Mouse (Mus musculus) liver, embryonic 14.5 days (tissue): ENCODE data around the gene Cks2.

ENCODE experiments used
- CTCF ChIP-seq: IDR thresholded peaks from 2 replicates; pipeline ENCODE4 v1.5.1; 2016; ENCODE audit warnings: antibody characterized with exemption, low read depth, control low read depth
- EP300 ChIP-seq: IDR thresholded peaks from 2 replicates; pipeline ENCODE4 v1.6.1; 2016; ENCODE audit warnings: antibody characterized with exemption, low read depth

DNA sequence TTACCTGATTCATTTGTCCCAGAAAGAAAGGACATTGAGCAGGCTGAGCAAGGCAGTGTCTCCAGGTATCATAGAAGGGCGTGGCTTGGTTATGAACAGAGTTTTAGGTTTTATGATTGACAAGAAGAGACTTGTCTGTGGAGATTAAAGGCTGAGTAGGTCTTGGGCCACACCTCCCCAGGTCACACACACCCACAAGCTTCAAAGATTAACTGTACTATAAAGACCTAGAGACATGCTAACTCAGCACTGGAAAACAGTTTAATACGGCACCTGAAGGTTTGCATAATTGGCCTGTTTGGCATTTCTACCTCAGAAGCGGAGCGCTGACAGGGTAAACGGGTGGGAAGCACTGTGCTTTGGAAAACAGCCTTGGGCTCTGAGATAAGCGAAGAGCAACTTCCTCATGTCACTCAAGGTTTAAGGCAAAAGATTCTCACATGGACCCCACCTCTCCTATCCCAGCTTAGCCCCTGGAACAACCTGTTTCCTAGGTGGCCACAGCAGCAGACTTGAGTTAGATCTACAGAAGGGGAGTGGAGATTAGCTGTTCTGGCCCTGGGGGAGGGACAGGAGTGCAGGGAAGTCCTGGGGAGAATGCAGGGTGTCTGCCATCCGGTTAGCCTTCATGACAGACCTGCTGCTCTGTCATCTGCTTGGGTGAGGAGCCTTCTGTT, 40.4 kb downstream of the Cks2 start:
- no peak for TF ChIP-seq CTCF
- 0 out of 2 replicates have a peak, but pooled peaks have one; percentile 16 for TF ChIP-seq EP300
